In genomic region chr6:39574555-39574869, GRCm38 (mm10) we compare ENCODE assay signal across 8 mouse cellular contexts. TPM values are rescaled to one million over a fixed set of nuclear protein-coding genes. Genes with fewer than 3 reads are reported as not detected.
DNase-seq lines count a peak whose midpoint lies in the region; ATAC-seq and TF ChIP-seq lines count a peak whose summit lies in the region.

No protein-coding gene starts in this region.

- H3K4me2 ChIP-seq in lung, embryonic 16.5 days (ENCODE audit: low read depth, low read length), result peak overlapping the region; percentile 81
- H3K4me2 ChIP-seq in limb, embryonic 11.5 days (ENCODE audit: low read depth, severe bottlenecking), result peak overlapping the region; percentile 82

- no peaks in the 10 kb centered on the region for H3K27me3 ChIP-seq in lung, embryonic 16.5 days (ENCODE audit: control insufficient read depth, insufficient read depth, low read depth, low read length)
- peaks cover 7% of the 10 kb centered on the region; the same call in 1 of the 2 replicates for H3K27me3 ChIP-seq in embryonic facial prominence, embryonic 10.5 days (replicated peaks; ENCODE audit: low read depth, poor library complexity, severe bottlenecking)
- H3K27me3 ChIP-seq in limb, embryonic 11.5 days (ENCODE audit: control insufficient read depth, insufficient read depth, low read length), result no peaks in the 10 kb centered on the region

- TF ChIP-seq CTCF in olfactory bulb, adult 2 months (IDR thresholded peaks at IDR 0.05; ENCODE audit: insufficient read depth, low read depth, low read length), result no peak

- ATAC-seq in lung, embryonic 16.5 days (ENCODE audit: low read depth), result peak; percentile 37
- ATAC-seq in limb, embryonic 11.5 days (ENCODE audit: insufficient number of reproducible peaks, low FRiP score, low TSS enrichment, low read depth), result 0 out of 2 replicates have a peak, but pooled peaks have one; percentile 8

- H3K9me3 ChIP-seq in lung, embryonic 16.5 days (ENCODE audit: control insufficient read depth, low read length), result no peaks in the 10 kb centered on the region
- no peaks in the 10 kb centered on the region for H3K9me3 ChIP-seq in embryonic facial prominence, embryonic 10.5 days
- no peaks in the 10 kb centered on the region for H3K9me3 ChIP-seq in limb, embryonic 11.5 days (ENCODE audit: control insufficient read depth, low read length)

- H3K4me3 ChIP-seq in lung, embryonic 16.5 days (ENCODE audit: low read length), result peak overlapping the region; percentile 74
- peak overlapping the region; percentile 88 for H3K4me3 ChIP-seq in embryonic facial prominence, embryonic 10.5 days
- H3K4me3 ChIP-seq in limb, embryonic 11.5 days (ENCODE audit: low read depth, low read length), result peak overlapping the region; percentile 82
- peak overlapping the region; percentile 59 for H3K4me3 ChIP-seq in olfactory bulb, adult 2 months (ENCODE audit: insufficient read depth, low read depth, low read length)

- H3K9ac ChIP-seq in lung, embryonic 16.5 days (ENCODE audit: low read length), result peak overlapping the region; percentile 82
- peak overlapping the region; percentile 32; the same call in 1 of the 2 replicates for H3K9ac ChIP-seq in limb, embryonic 11.5 days (ENCODE audit: low read length)

- peaks cover 10% of the 10 kb centered on the region for H3K4me1 ChIP-seq in lung, embryonic 16.5 days (replicated peaks; ENCODE audit: control insufficient read depth, insufficient read depth, low read length)
- peaks cover 17% of the 10 kb centered on the region for H3K4me1 ChIP-seq in embryonic facial prominence, embryonic 10.5 days
- H3K4me1 ChIP-seq in limb, embryonic 11.5 days (ENCODE audit: control insufficient read depth, insufficient read depth, low read length), result 0 out of 2 replicates have a peak, but pooled peaks cover 2% of the 10 kb centered on the region
- peaks cover 10% of the 10 kb centered on the region for H3K4me1 ChIP-seq in olfactory bulb, adult 2 months (ENCODE audit: control insufficient read depth, insufficient read depth, low read length)

- H3K36me3 ChIP-seq in lung, embryonic 16.5 days (ENCODE audit: control insufficient read depth, insufficient read depth, low read length), result no peaks in the 10 kb centered on the region; the same call in 1 of the 2 replicates
- H3K36me3 ChIP-seq in embryonic facial prominence, embryonic 10.5 days (replicated peaks), result peaks cover 20% of the 10 kb centered on the region
- H3K36me3 ChIP-seq in limb, embryonic 11.5 days (ENCODE audit: control insufficient read depth, insufficient read depth, low read length), result no peaks in the 10 kb centered on the region

- no peak for DNase-seq in lung, postnatal 10 days
- DNase-seq in embryonic facial prominence, embryonic 10.5 days (ENCODE audit: low spot score), result no peak
- DNase-seq in heart, postnatal 4 days, result peak; percentile 47
- DNase-seq in limb, embryonic 11.5 days (ENCODE audit: low spot score), result no peak
- DNase-seq in urinary bladder, postnatal 10 days (ENCODE audit: low spot score), result no peak
- DNase-seq in spleen, postnatal 10 days (ENCODE audit: low spot score in 2 of 2), result no peak

- no peak overlapping the region; the same call in 1 of the 2 replicates for H3K27ac ChIP-seq in lung, embryonic 16.5 days (ENCODE audit: low read length)
- H3K27ac ChIP-seq in embryonic facial prominence, embryonic 10.5 days (replicated peaks), result peak overlapping the region; percentile 91
- no peak overlapping the region for H3K27ac ChIP-seq in limb, embryonic 11.5 days (replicated peaks; ENCODE audit: low read depth, low read length)
- peak overlapping the region; percentile 75; the same call in 1 of the 2 replicates for H3K27ac ChIP-seq in olfactory bulb, adult 2 months (ENCODE audit: insufficient read depth, low read depth, low read length)

- 27% methylated on average over 10 of the region's 10 CpGs for WGBS in lung, embryonic 16.5 days
- 25% methylated on average over 10 of the region's 10 CpGs for WGBS in embryonic facial prominence, embryonic 10.5 days
- 24% methylated on average over 10 of the region's 10 CpGs for WGBS in limb, embryonic 11.5 days
- WGBS in olfactory bulb, adult 2 months, result 16% methylated on average over 10 of the region's 10 CpGs

- no peak for TF ChIP-seq POLR2A in olfactory bulb, adult 2 months (IDR thresholded peaks at IDR 0.05; ENCODE audit: insufficient read depth, low read depth, low read length)

RNA-seq across cellular contexts. Expression of gene Adck2, which starts 0.8 kb away (rescaled TPM):
- polyA plus RNA-seq in lung, embryonic 16.5 days (2015; fragmentation: Nextera tagmentation; extraction: Ambion mirVana), result 25.0 and 30.0 TPM in 2 replicates
- 21.3 and 26.1 TPM in 2 replicates for polyA plus RNA-seq in embryonic facial prominence, embryonic 10.5 days (2016; fragmentation: Nextera tagmentation; extraction: Ambion mirVana)
- 10 to 100 TPM; 15.9 to 16.6 TPM for total RNA-seq in heart, postnatal 4 days (2021)
- polyA plus RNA-seq in limb, embryonic 11.5 days (2014; fragmentation: Nextera tagmentation; extraction: Ambion mirVana), result 24.1 and 27.3 TPM in 2 replicates
- polyA plus RNA-seq in olfactory bulb, adult 2 months (2012; ENCODE audit: insufficient read depth, insufficient read length, low replicate concordance, missing spikeins), result not detected in 2 replicates

RNA-seq across cellular contexts. Expression of gene Gm42420, which starts 11.0 kb away (rescaled TPM):
- polyA plus RNA-seq in lung, embryonic 16.5 days (2015; fragmentation: Nextera tagmentation; extraction: Ambion mirVana), result 0.93 TPM in 1 of 2 replicates, not detected in the other
- 0.53 TPM in 1 of 2 replicates, not detected in the other for polyA plus RNA-seq in embryonic facial prominence, embryonic 10.5 days (2016; fragmentation: Nextera tagmentation; extraction: Ambion mirVana)
- total RNA-seq in heart, postnatal 4 days (2021), result not detected
- 1.0 and 1.1 TPM in 2 replicates for polyA plus RNA-seq in limb, embryonic 11.5 days (2014; fragmentation: Nextera tagmentation; extraction: Ambion mirVana)
- polyA plus RNA-seq in olfactory bulb, adult 2 months (2012; ENCODE audit: insufficient read depth, insufficient read length, low replicate concordance, missing spikeins), result not detected in 2 replicates

RNA-seq across cellular contexts. Expression of gene Dennd2a, which starts 16.8 kb away (rescaled TPM):
- 16.0 and 17.3 TPM in 2 replicates for polyA plus RNA-seq in lung, embryonic 16.5 days (2015; fragmentation: Nextera tagmentation; extraction: Ambion mirVana)
- 34.3 and 37.8 TPM in 2 replicates for polyA plus RNA-seq in embryonic facial prominence, embryonic 10.5 days (2016; fragmentation: Nextera tagmentation; extraction: Ambion mirVana)
- 10 to 100 TPM; 26.1 to 27.5 TPM for total RNA-seq in heart, postnatal 4 days (2021)
- 37.1 and 37.5 TPM in 2 replicates for polyA plus RNA-seq in limb, embryonic 11.5 days (2014; fragmentation: Nextera tagmentation; extraction: Ambion mirVana)
- polyA plus RNA-seq in olfactory bulb, adult 2 months (2012; ENCODE audit: insufficient read depth, insufficient read length, low replicate concordance, missing spikeins), result not detected in 2 replicates

RNA-seq across cellular contexts. Expression of gene Ndufb2, which starts 17.9 kb away (rescaled TPM):
- 312 and 332 TPM in 2 replicates for polyA plus RNA-seq in lung, embryonic 16.5 days (2015; fragmentation: Nextera tagmentation; extraction: Ambion mirVana)
- 274 and 279 TPM in 2 replicates for polyA plus RNA-seq in embryonic facial prominence, embryonic 10.5 days (2016; fragmentation: Nextera tagmentation; extraction: Ambion mirVana)
- total RNA-seq in heart, postnatal 4 days (2021), result 100 to 1,000 TPM; 406 to 449 TPM
- 265 and 280 TPM in 2 replicates for polyA plus RNA-seq in limb, embryonic 11.5 days (2014; fragmentation: Nextera tagmentation; extraction: Ambion mirVana)
- polyA plus RNA-seq in olfactory bulb, adult 2 months (2012; ENCODE audit: insufficient read depth, insufficient read length, low replicate concordance, missing spikeins), result not detected in 2 replicates

Comparison
In these comparisons a context has a peak if more than half of its experiments do, and no peak if none do; other contexts are left out.
1. H3K27ac ChIP-seq: peak in embryonic facial prominence, embryonic 10.5 days (single experiment) and olfactory bulb, adult 2 months (single experiment); none in lung, embryonic 16.5 days (single experiment) and limb, embryonic 11.5 days (single experiment).
2. RNA of gene Adck2, which starts 0.8 kb away (polyA plus RNA-seq): 25.0 to 30.0 TPM in lung, embryonic 16.5 days, 21.3 to 26.1 TPM in embryonic facial prominence, embryonic 10.5 days and 24.1 to 27.3 TPM in limb, embryonic 11.5 days; not detected in olfactory bulb, adult 2 months; every median in the first group is over 10 times any median in the second.
3. RNA of gene Dennd2a, which starts 16.8 kb away (polyA plus RNA-seq): 37.1 to 37.5 TPM in limb, embryonic 11.5 days, 34.3 to 37.8 TPM in embryonic facial prominence, embryonic 10.5 days and 16.0 to 17.3 TPM in lung, embryonic 16.5 days; not detected in olfactory bulb, adult 2 months; every median in the first group is over 10 times any median in the second.
4. Peak in every context shown above with its lines, with median percentiles within 50 percentile points of each other: H3K4me3 ChIP-seq.